Mouse (Mus musculus): ENCODE results near the gene Zmat5. TPM values are rescaled to one million over a fixed set of nuclear protein-coding genes. Genes with fewer than 3 reads are reported as not detected.

Gene Zmat5
- polyA plus RNA-seq (2012; rRNA removed), result 64.8 and 77.0 TPM in 2 replicates

GRCm38 (mm10) chr11:4704072-4704964 is at the start of gene Zmat5, which contains the start of gene Uqcr10:
Gene Zmat5, plus strand, starts transcription at chr11:4704678.
Gene Uqcr10, minus strand, starts transcription at chr11:4704342.
- DNase-seq (ENCODE audit: low spot score), result peak; percentile 91

GRCm38 (mm10) chr11:4659818-4660217 is 44.7 kb upstream of the Zmat5 start:
- no peak for DNase-seq (ENCODE audit: low spot score)

DNA sequence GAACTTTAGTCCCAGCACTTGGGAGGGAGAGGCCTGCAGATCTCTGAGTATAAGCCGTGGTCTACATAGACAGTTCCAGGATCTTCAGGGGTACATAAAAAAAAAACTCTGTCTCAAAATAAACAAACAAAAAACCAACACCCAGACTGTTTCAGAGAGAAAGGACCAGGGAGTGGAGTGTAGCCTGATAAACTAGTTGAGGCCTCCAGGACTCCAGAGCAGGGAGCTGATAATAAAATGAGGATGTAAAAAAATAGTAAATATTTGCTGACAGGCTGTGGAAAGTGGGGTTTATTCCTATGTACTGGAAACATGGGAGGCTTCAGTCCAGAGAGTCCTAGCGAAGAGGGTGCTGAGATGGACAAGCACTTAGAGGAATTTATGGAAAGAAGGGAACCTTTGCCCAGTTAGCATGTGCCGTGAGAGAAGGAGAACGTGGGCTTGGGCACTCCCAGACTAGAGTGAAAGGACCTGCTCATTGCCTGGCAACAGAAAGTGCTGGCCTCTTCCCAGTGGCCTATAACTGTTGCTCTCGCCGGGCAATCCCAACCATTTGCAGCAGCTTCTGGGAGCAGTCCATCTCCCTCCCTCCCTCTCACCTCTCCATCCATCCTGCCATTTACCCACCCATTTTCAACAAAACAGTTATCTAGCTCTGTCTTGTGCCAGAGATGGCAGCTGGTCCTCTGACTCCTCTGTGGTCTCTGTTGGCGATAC is 44.0 kb upstream of the Zmat5 start:
- no peak for DNase-seq (ENCODE audit: low spot score)

GRCm38 (mm10) chr11:4661324-4661723 is 43.2 kb upstream of the Zmat5 start:
- DNase-seq (ENCODE audit: low spot score), result no peak

- DNase-seq (ENCODE audit: low spot score), result no peak
Measured at GRCm38 (mm10) chr11:4661871-4662495, 42.5 kb upstream of the Zmat5 start.

DNA sequence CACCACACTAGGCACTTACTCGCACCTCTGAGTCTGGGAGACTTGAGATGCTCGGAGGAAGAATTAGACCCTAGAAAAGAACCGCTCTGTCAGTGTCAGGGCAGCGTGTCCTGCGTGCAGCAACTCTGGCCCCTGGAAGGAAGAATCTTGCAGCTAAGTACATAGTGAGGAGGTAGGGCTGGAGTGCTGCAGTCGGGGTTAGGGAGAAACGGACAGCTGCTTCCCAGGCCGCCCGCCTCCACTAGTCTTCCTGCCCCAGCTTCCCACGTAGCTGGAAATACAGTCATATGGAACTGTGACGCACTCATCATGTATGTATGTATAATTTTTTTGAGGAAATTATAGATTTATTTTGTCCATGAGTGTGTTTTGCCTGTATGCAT is 42.0 kb upstream of the Zmat5 start:
- no peak for DNase-seq (ENCODE audit: low spot score)

DNA sequence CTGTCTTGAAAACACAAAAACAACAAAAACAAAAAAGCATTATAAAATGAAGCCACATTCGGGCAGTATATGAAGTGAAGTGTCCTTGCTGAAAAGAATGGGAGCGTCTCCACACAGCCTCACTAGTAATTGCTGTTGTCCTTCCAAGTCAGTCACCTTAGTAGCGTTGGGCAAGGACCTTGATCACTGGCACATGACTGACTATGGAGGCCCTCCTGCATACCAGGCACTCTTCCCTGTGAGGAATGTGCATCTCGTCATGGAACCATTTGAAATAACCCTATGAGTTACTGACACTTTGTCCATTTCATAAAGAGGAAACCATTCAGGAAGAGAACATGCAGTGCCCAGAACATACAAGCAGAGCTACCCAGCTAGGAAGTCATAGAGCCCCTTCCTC is 32.7 kb upstream of the Zmat5 start:
- DNase-seq (ENCODE audit: low spot score), result no peak

GRCm38 (mm10) chr11:4674593-4674992 is 29.9 kb upstream of the Zmat5 start:
- DNase-seq (ENCODE audit: low spot score), result no peak

- no peak for DNase-seq (ENCODE audit: low spot score)
Measured at GRCm38 (mm10) chr11:4675126-4675562, 29.3 kb upstream of the Zmat5 start.

DNA sequence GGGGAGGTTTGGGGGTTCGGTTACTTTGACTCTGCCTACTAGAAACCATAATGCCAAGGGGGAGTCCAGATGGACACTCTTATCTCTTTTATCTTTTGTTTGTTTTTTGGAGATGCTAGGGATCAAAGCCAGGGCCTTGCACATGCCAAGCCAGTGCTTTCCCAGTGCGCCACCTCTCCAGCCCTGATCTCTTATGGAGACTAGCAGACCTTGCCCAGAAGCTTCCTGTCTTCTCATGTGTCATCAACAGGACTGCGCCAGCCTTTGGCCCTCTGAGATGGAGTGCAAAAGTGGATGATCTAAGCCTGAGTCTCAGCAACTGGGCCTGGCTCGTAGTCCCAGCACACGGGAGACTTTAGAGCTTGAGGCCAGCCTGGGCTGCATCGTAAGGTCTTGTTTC is 28.8 kb upstream of the Zmat5 start:
- DNase-seq (ENCODE audit: low spot score), result no peak

DNA sequence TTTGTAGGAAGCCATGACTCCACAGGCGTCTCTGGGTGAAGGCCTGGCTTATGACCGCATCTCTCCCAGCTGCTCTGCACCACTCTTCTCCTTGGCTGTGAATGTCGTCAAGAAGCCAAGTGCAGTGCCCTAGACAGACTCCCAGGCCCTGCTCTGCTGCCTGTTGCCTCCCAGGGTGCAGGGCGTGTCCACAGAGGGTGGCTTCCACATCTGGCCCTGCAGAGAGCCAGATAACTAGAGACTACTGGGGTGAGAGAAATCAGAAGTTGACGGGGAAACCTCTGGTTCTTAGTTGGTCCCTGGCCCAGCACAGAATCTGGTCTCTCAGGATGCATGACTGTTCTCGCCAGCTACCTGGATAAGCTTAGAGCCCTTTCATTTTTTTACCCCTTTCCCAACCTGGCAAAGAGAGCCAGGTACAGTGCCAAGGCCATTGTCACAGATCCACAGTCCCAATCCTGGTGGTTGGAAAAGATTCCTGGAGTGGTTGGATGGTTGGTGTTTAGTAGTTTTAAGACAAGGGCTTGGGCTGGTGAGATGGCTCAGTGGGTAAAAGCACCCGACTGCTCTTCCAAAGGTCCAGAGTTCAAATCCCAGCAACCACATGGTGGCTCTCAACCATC is 27.1 kb upstream of the Zmat5 start:
- DNase-seq (ENCODE audit: low spot score), result no peak

DNA sequence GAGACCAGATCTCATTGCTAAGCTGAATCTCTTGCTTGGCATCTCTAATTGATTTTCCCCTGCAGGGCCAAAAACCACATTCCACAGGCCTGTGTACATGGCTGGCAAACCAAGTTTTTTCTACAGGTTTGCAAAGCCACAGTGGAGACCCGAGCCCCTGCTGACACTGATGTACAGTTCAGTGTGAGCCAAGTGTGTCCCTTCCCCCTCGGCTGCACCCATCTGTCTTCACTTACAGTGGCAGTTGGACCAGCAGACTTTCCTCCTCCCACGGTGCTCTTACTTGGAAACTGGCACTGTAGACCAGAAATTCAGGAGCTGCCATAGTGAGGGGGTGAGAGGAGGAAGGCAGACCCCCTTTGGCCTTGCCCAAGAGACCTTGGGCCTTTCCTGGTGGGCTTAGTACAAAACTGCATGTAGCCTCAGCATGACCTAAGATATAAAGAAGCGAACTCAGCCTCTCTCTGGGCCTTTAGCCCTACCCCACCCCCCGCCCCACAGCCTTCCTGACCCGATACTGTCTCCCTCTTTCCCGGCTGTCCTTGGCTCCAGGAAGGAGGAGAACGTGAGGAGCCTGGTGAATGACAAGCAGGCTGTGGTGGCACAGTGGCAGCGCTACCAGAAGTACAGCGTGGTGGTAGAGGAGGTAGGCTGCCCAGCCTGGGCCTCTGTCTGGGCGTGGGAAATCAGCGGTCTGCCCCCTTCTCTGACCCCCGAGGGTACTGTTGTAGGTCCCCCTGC is 25.6 kb upstream of the Zmat5 start:
- DNase-seq (ENCODE audit: low spot score), result no peak

- no peak for DNase-seq (ENCODE audit: low spot score)
Measured at GRCm38 (mm10) chr11:4679441-4679832, 25.0 kb upstream of the Zmat5 start.

GRCm38 (mm10) chr11:4680126-4680525 is 24.4 kb upstream of the Zmat5 start:
- DNase-seq (ENCODE audit: low spot score), result no peak

GRCm38 (mm10) chr11:4683516-4683915 is 21.0 kb upstream of the Zmat5 start:
- no peak for DNase-seq (ENCODE audit: low spot score)

DNA sequence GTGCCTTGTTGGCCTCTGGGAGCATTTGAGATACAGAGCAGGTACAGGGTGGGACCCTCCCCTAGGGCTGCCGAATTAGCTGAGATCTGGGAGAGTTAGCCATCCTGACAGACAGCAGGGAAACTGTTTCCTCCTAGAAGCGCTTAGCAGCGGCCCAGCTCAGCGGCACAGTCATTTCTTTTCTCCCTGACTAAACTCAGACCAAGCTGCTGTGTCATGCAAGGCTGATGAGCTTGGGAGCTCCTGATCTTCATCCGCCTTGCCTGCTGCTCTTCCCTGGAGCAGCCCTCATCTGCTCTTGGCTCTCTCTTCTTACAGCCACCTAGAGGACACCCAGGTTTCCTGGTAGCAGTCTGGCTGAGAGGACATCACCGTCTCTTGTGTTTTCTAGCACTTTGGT is 20.3 kb upstream of the Zmat5 start:
- DNase-seq (ENCODE audit: low spot score), result no peak

- DNase-seq (ENCODE audit: low spot score), result no peak
Measured at GRCm38 (mm10) chr11:4685071-4685470, 19.4 kb upstream of the Zmat5 start.

DNA sequence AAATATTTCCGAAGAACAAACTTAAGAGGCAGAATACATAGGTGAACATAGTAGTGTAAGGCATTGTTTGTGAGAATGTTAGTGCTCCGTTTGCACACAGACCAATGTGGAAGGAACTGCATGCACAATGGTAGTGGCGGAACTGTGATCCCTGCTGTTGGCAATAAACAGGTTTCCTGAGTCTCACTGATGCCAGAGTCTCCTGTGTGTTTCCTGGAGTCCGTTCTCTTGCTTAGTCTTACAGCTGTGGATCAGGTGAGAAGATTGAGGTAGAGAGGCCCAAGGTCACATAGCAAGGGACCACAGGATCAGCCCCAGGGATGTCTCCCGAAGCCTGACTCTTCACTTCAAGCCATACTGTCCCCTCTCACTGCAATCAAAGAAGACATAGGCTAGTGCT is 19.0 kb upstream of the Zmat5 start:
- DNase-seq (ENCODE audit: low spot score), result no peak

- DNase-seq (ENCODE audit: low spot score), result no peak
Measured at GRCm38 (mm10) chr11:4687027-4687426, 17.5 kb upstream of the Zmat5 start.

- DNase-seq (ENCODE audit: low spot score), result no peak
Measured at GRCm38 (mm10) chr11:4687874-4688273, 16.6 kb upstream of the Zmat5 start.

DNA sequence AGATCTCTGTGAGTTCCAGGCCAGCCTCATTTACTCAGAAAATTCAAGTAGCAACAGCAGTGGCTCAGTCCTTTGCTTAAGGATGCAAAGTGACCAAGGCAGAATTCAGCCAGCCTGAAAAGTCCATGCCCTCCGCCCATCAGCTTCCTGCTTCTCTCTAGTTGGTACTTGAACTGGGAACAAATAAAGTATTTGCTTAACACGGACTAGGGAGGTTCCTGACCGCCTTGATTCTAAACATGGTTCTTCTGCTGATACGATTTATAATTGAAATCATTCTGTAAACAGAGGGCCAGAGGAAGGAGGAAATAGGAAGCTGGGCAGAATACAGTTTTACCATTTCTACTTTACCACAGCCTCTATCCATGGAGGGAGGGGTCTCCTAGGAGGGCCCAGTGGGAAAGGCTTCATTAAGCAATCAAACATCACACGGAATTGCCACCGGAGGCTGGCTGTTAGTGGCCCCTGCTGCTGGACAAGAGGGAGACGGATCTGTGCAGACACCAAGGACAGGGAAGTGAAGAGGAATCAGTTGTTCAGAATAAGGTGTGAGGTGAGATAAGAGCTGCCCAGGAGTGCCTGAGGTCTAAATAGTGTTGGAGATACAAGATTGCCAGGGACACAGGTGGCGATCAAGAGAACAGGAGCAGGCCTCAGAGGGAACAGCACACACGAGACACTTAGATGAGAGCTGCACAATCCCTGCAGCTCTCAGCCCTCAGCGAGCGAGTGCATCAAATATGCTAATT is 15.7 kb upstream of the Zmat5 start:
- DNase-seq (ENCODE audit: low spot score), result no peak
